Mouse (Mus musculus): ENCODE results near the gene Sgms1.
"Not testable (repeated sequence)": the region's sequence is repeated elsewhere in the genome, so short reads cannot be mapped to it uniquely, and the experiment has no call there.

Gene Sgms1

GRCm38 (mm10) chr19:32383738-32384137 lies 5.8 kb downstream of the Sgms1 start:
- DNase-seq (ENCODE audit: low spot score): no peak

- DNase-seq (ENCODE audit: low spot score): no peak
Observed at GRCm38 (mm10) chr19:32381511-32381961, 8.0 kb downstream of the Sgms1 start.

- DNase-seq (ENCODE audit: low spot score): no peak
Observed at GRCm38 (mm10) chr19:32380748-32381147, 8.8 kb downstream of the Sgms1 start.

GRCm38 (mm10) chr19:32379239-32379920 lies 10.1 kb downstream of the Sgms1 start:
- no peak for DNase-seq (ENCODE audit: low spot score)

GRCm38 (mm10) chr19:32378581-32378980 lies 10.9 kb downstream of the Sgms1 start:
- no peak for DNase-seq (ENCODE audit: low spot score)

- DNase-seq (ENCODE audit: low spot score): no peak
Observed at GRCm38 (mm10) chr19:32377701-32378325, 11.7 kb downstream of the Sgms1 start.

GRCm38 (mm10) chr19:32376886-32377535 lies 12.5 kb downstream of the Sgms1 start:
- peak; percentile 41 for DNase-seq (ENCODE audit: low spot score)

GRCm38 (mm10) chr19:32376054-32376453 lies 13.5 kb downstream of the Sgms1 start:
- no peak for DNase-seq (ENCODE audit: low spot score)

GRCm38 (mm10) chr19:32375473-32375985 lies 14.0 kb downstream of the Sgms1 start:
- no peak for DNase-seq (ENCODE audit: low spot score)

GRCm38 (mm10) chr19:32374751-32375150 lies 14.8 kb downstream of the Sgms1 start:
- no peak for DNase-seq (ENCODE audit: low spot score)

- DNase-seq (ENCODE audit: low spot score): no peak
Observed at GRCm38 (mm10) chr19:32373865-32374655, 15.5 kb downstream of the Sgms1 start.

GRCm38 (mm10) chr19:32372373-32372772 lies 17.1 kb downstream of the Sgms1 start:
- DNase-seq (ENCODE audit: low spot score): peak; percentile 38

- no peak for DNase-seq (ENCODE audit: low spot score)
Observed at GRCm38 (mm10) chr19:32367333-32367732, 22.2 kb downstream of the Sgms1 start.

- no peak for DNase-seq (ENCODE audit: low spot score)
Observed at GRCm38 (mm10) chr19:32366406-32366805, 23.1 kb downstream of the Sgms1 start.

GRCm38 (mm10) chr19:32365111-32365510 lies 24.4 kb downstream of the Sgms1 start:
- no peak for DNase-seq (ENCODE audit: low spot score)

GRCm38 (mm10) chr19:32363587-32363986 lies 25.9 kb downstream of the Sgms1 start:
- DNase-seq (ENCODE audit: low spot score): no peak

GRCm38 (mm10) chr19:32362520-32362919 lies 27.0 kb downstream of the Sgms1 start:
- no peak for DNase-seq (ENCODE audit: low spot score)

- DNase-seq (ENCODE audit: low spot score): no peak
Observed at GRCm38 (mm10) chr19:32360989-32361698, 28.4 kb downstream of the Sgms1 start.

GRCm38 (mm10) chr19:32360546-32360945 lies 29.0 kb downstream of the Sgms1 start:
- DNase-seq (ENCODE audit: low spot score): no peak

- no peak for DNase-seq (ENCODE audit: low spot score)
Observed at GRCm38 (mm10) chr19:32358699-32359517, 30.6 kb downstream of the Sgms1 start.

- not testable (repeated sequence) for DNase-seq (ENCODE audit: low spot score)
Observed at GRCm38 (mm10) chr19:32358011-32358410, 31.5 kb downstream of the Sgms1 start.

Data from ovary, postnatal 36 days (tissue).